Mouse (Mus musculus) yolk sac, embryonic 10.5 days (tissue): ENCODE results near the gene Cxcr5.
"Not testable (repeated sequence)": the region's sequence is repeated elsewhere in the genome, so short reads cannot be mapped to it uniquely, and the experiment has no call there.

Experiments used
- DNase-seq: peaks from one replicate; pipeline ENCODE4 v3.0.0-alpha.2; 2017; ENCODE audit warnings: low spot score

The Cxcr5 gene

GRCm38 (mm10) chr9:44587262-44588160 lies 25.8 kb upstream of the Cxcr5 start:
- no peak for DNase-seq

DNA sequence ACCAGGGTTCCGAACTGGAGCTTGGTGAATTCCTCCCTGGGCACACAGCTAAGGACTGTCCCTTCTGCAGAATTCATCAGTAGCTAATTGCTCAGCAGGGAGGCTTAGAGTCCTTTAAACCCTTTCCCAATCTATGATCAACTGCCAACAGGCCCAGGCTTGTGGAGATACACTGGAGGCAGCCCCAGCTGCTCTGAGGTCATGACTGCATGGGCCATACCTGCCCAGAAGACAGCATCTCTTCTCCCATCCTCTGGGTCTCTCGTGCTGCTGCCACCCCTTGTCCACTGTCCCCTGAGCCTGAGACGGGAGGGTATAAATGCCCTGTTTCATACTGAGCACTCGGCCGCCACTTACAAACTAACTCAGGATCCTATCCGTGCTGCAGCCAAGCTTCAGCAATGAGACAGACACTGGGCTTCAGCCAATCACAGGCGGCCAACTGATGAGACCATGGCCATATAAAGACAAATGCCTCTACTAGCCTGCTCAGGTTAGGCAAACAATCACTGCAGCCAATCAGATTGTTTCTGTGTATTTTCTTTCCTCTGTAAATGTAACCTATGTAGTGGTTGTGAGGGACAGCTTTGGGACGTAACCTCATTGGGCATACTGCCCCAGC lies 25.1 kb upstream of the Cxcr5 start:
- no peak for DNase-seq

GRCm38 (mm10) chr9:44582390-44582789 lies 20.7 kb upstream of the Cxcr5 start:
- DNase-seq = no peak

- DNase-seq = peak; percentile 20
These were observed 19.7 kb upstream of the Cxcr5 start for GRCm38 (mm10) chr9:44581423-44581822.

GRCm38 (mm10) chr9:44580085-44580484 lies 18.4 kb upstream of the Cxcr5 start:
- DNase-seq = no peak

- DNase-seq = no peak
These were observed 17.7 kb upstream of the Cxcr5 start for GRCm38 (mm10) chr9:44579392-44579791.

- DNase-seq = not testable (repeated sequence)
These were observed 14.4 kb upstream of the Cxcr5 start for GRCm38 (mm10) chr9:44576046-44576445.

GRCm38 (mm10) chr9:44575095-44575494 lies 13.4 kb upstream of the Cxcr5 start:
- no peak for DNase-seq

DNA sequence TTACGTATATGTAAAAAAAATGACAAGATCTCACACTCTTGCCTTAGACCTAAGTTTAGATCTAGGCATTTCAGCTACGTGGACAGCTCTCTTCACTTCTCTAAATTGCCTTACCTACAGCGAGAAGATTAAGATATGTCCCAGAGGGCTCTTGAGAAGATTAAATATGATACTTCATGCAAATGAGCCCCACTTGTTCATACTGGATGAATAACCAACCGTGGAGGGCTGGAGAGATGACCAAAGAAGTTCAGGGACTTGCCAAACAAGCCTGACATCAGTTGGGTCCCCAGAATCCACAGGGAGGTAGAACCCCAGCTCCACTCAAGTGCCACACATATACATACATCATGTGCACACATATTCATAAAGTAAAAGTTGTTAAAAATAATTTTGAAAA lies 11.6 kb upstream of the Cxcr5 start:
- no peak for DNase-seq

GRCm38 (mm10) chr9:44570939-44571382 lies 9.3 kb upstream of the Cxcr5 start:
- no peak for DNase-seq

- DNase-seq = no peak
These were observed 6.4 kb upstream of the Cxcr5 start for GRCm38 (mm10) chr9:44568083-44568455.

DNA sequence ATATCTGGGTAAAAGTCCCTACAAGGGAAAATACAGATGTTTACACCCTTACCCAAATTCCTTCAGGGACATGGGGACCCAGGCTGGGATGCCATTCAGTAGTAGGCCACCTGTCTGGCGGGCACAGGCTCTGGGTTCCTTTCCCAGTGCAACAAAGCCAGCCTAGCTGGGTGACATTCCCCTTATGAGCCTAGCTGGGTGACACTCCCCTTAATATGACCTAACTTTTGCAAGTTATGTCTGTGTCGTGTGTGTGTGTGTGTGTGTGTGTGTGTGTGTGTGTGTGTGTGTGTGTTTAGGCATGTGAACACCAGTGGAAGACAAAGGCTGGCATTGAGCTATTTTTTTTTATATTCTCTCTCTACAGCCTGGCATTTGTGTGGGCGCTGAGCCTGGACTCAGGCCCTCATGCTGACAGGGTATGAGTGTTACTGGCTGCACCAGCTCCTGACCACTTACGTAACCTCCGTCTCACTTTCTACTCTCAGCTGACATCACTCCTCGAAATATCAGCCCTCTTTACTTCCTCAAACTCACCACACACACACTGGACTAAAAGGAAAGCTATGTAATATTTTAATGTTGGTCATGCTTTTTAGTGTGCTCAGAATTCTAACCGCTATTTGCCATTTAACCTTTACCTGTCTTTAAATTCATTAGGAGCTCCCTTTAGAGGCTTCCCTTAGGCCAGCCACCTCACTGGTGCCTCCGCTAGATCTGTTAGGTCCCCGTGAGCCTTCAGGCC lies 5.8 kb upstream of the Cxcr5 start:
- DNase-seq = no peak

DNA sequence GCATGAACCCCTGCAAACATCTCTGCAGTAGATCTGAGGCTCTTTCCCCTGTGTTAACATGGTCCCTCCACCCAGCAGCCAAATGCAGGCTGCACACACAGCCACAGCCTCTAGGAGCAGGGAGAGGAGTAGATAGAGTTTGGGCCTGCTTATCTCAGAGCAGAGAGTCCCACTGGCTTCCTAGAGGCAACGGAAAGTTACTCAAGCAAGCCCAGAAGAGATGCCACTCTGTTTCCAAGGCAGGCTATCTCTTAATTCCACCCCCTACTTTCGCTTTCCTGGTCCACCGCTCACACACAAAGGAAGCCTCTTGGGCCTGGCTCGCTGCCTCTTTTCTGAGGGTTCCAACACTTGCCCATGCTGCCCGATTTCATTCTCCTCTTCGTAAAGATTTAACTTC lies 3.7 kb upstream of the Cxcr5 start:
- no peak for DNase-seq

DNA sequence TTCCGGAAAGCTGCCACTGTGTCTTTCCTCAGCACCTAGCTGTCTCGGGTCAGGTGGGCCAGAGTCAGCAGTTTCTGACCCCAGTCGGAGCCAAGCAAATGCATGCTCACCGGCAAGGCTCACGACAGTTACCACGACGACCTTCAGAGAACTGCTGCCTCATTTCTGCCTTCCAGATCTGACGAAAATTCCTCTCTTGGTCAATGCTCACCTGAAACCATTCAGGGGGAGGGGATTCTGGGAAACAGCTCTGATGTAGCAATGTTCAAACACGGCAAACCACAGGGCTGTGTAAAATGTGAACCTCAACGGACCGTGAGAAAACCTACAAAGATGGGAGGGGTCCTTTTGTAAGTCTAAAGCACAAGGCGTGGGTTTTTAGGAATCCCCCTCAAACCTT lies 1.3 kb upstream of the Cxcr5 start:
- peak; percentile 28 for DNase-seq

GRCm38 (mm10) chr9:44552161-44552560 lies 9.5 kb downstream of the Cxcr5 start:
- DNase-seq = peak; percentile 25

DNA sequence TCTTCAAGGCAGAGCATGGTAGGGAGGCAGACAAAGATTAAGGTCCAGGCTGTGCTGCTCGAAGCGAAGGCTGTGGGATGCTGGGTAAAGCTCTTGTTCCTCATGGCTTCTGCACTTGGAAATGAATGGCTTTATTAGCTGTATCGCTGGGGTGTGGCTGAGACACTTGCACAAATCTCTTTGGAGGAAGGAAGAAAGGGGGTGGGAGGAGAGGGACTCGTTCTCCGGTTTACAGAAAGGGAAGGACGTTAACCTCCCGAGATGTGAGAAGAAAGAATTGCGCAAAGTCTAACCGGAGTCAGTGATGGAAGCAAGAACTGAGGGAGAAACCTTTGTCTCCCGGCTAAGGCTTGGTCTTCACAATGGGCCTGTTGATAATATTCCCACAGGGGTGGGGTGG lies 10.5 kb downstream of the Cxcr5 start:
- DNase-seq = no peak

GRCm38 (mm10) chr9:44548412-44549152 lies 13.1 kb downstream of the Cxcr5 start:
- no peak for DNase-seq

DNA sequence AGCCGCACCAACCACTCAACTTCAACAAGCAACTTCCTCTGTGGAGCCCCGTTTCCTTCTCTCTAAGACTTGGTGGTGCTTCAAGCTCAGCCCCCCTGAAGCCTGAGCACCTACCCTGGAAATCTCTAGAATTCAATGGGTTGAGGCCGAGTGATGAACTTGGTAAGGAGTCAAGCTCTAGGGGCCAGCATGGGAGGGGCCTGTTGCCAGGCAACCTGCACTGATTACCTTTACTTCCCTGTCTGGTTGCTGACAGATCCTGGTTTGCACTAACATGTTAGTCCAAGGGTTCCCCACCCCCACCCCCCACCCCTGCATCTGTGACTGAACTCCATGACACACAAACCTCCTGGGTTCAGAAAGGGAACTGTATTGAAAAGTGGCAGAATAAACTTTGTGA lies 16.7 kb downstream of the Cxcr5 start:
- no peak for DNase-seq

DNA sequence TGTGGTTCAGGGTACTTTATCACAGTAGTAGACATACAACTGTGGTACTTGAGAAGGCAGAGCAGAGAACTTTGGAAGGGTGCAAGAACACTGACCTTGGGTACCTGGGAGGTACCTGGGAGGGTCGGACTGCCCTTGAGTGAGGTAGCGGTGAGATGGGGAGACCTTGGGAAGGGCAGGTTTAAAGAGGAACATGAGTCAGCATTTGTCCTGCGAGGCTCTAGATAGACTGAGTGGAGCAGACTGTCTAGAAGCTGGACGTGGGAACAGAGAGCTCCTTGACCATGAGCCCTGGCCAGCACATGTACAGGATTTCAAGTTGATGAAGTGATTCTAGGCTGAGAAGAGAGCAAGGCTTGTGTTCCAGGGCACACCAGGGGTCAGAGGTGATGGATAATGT lies 19.3 kb downstream of the Cxcr5 start:
- DNase-seq = no peak

DNA sequence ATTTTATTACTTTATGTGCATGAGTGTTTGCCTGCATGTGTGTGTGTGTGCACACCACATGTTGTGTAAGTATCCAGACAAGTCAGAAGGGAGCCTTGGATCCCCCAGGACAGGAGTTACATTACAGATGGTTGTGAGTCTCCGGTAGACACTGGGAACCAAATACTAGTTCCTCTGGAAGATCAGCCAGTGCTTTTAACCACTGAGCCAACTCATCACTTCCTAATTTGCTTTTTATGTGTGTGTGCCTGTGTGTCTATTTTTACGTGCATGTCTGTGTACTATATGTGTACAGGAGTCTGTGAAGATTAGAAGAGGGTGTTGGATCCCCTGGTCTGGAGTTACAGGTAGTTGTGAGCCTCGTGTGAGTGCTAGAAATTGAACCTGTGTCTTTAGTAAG lies 21.0 kb downstream of the Cxcr5 start:
- DNase-seq = no peak

DNA sequence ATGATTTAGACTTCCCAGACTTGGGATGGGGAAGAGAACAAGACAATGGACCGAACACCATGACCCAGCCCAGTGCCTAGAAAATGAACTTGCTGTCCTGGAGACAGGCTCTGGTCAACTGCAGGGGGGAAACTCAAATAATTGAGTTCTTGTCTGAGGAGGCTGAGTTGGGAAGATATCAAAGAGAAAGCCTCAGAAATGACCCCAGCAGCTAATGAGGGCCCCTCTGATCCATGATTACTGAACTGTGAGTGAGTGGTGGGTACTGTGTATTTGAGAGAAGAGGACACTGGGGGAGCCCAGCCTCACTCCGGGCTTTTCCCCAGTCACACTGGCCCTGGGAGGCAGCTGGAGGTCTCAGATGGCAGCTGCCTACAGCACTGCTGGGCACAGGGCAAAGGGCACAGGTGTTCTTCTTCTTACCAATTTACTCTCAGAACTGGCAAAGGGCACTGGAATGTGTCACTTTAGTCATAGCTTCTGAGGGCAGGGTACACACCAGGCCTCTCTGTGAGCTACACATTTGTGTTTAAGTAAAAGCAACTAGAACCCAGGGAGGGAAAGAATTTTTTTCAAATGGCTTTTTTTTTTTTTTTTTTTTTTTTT lies 21.8 kb downstream of the Cxcr5 start:
- no peak for DNase-seq
